Mouse (Mus musculus) erythroblast, embryonic 14.5 days (primary cell): ENCODE measurements around the gene Smpdl3a. TPM values are rescaled to one million over a fixed set of nuclear protein-coding genes. Genes with fewer than 3 reads are reported as not detected.
A peak's percentile ranks its signal among the peaks of the same experiment; 100 is the strongest.

Experiments
- H3K27me3 ChIP-seq: 2 replicates; pipeline ENCODE4 v1.6.1; 2012; ENCODE audit warnings: inconsistent platforms; ENCODE audit not compliant: control insufficient read depth
- H3K36me3 ChIP-seq: 2 replicates; pipeline ENCODE4 v1.6.1; 2012; ENCODE audit warnings: mild to moderate bottlenecking, inconsistent platforms; ENCODE audit not compliant: control insufficient read depth
- H3K4me1 ChIP-seq: 2 replicates; pipeline ENCODE4 v1.6.1; 2012; ENCODE audit warnings: inconsistent platforms; ENCODE audit not compliant: control insufficient read depth
- H3K4me3 ChIP-seq: replicated peaks from 2 replicates; pipeline ENCODE3; 2012; ENCODE audit warnings: moderate library complexity, mild to moderate bottlenecking, inconsistent platforms
- H3K9me3 ChIP-seq: 2 replicates; pipeline ENCODE4 v1.6.1; 2012; ENCODE audit warnings: low read length, inconsistent platforms, mixed read lengths; ENCODE audit not compliant: control insufficient read depth
- GATA1 ChIP-seq: IDR thresholded peaks from 2 replicates; pipeline ENCODE4 v1.6.1; 2012; ENCODE audit warnings: low read length, inconsistent platforms, mixed read lengths
- TAL1 ChIP-seq: IDR thresholded peaks from 3 replicates; pipeline ENCODE4 v1.6.1; 2012; ENCODE audit warnings: low read length, inconsistent platforms, mixed read lengths
- polyA plus RNA-seq: library from polyadenylated mRNA; stranded (reverse); fragments of >175 nt; gene quantifications from 2 replicates; pipeline ENCODE4 v1.2.3, GENCODE M21; 2012

The Smpdl3a gene
- polyA plus RNA-seq: 0.55 and 0.86 TPM in 2 replicates

DNA sequence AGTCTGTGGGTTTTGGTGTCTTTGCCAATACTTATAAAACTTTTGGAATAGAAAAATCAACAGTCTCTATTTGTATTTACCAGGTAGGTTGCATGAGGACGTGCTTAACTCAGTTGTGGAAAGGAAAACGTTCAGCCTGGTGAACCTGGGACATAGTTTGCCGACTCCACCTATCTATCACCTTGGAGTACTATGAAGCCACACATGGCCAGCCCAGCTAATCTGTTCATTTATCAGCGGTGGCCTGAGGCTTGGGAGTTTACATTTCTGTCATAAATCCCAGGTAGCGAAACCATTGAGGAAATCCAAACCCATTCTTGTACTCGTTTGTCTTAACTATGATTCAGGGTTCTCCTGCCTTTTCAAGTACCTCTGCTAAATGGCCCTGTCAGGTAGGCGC is at the start of gene Smpdl3a:
TSS of gene Smpdl3a (plus strand) at position 318 of the 400 bp plus-strand sequence.
- no peak for TF ChIP-seq TAL1
- no peak for TF ChIP-seq GATA1
- H3K4me3 ChIP-seq: peak within 1 kb of the TSS; percentile 84

DNA sequence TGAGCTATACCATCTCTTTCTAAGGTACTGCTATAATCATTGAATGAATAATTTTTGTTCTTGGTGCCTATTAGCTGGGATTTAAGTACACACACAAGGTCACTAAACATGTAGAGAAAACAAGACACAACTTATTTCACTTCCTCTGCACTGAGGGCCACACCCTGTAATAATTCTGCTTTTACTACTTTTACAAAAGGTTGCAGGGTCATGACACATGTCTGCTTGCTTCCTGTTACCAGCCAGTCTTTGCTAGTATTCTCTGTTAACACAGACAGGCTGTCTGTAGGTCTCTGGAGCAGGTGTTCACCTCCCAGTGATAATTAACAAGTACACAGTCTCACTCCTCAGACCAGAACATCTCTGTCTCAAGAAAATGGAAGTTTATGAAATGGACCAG is 48.7 kb upstream of the Smpdl3a start:
- H3K27me3 ChIP-seq: no peaks in the 10 kb centered on the region
- no peaks in the 10 kb centered on the region for H3K9me3 ChIP-seq
- H3K4me1 ChIP-seq: no peaks in the 10 kb centered on the region
- no peaks in the 10 kb centered on the region for H3K36me3 ChIP-seq
- no peak for TF ChIP-seq GATA1
- no peak overlapping the region for H3K4me3 ChIP-seq

More for the DNA sequence above, at the start of gene Smpdl3a:
- Histone ChIP-seq H3K9me3 (no peaks in the 10 kb centered on the region), H3K4me1 (peaks cover 25% of the 10 kb centered on the region), H3K36me3 (no peaks in the 10 kb centered on the region), H3K27me3 (no peaks in the 10 kb centered on the region)

DNA sequence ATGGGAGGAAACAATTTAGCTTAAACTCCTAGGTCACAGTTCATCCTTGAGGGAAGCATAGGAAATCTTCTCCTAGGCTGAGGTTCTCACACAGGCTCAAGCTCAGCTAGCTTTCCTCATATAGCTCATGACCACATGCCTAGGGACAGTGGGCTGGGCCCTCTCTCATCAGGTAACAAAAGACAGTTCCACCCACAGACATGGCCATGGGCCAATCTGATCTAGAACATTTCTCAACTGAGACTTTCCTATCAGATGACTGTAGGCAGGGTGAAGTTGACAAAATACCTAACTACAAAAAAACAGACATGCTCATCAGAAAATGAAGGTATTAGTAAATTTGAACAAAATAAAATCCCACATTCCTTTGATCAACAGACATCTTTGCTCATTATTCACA is 47.0 kb upstream of the Smpdl3a start:
- TF ChIP-seq TAL1: no peak
- TF ChIP-seq GATA1: no peak
- no peaks in the 10 kb centered on the region for H3K36me3 ChIP-seq
- H3K4me1 ChIP-seq: no peaks in the 10 kb centered on the region
- no peaks in the 10 kb centered on the region for H3K27me3 ChIP-seq
- no peak overlapping the region for H3K4me3 ChIP-seq
- no peaks in the 10 kb centered on the region for H3K9me3 ChIP-seq

DNA sequence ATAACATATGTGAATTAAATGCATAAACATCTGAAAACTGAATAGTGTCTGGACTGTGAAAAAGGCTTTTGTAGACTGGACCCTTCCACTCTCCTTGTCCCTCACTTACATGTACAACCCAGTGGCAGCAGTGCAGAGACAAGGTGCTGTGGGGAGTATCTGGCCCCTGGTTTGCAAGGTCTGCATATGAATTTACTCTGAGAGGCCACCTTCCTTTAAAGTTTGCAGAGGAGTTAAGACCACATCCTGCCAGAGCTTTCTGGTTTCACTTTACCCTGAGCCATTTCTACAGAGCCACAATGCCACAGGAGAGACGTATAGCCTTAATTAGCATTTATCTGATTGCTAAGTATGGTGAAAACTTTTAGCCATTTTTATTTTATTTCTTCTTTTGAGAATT is 40.8 kb upstream of the Smpdl3a start:
- Histone ChIP-seq H3K27me3 (no peaks in the 10 kb centered on the region), H3K4me1 (no peaks in the 10 kb centered on the region), H3K4me3 (no peak overlapping the region), H3K9me3 (no peaks in the 10 kb centered on the region), H3K36me3 (no peaks in the 10 kb centered on the region)
- TF ChIP-seq GATA1 (no peak), TAL1 (no peak)

DNA sequence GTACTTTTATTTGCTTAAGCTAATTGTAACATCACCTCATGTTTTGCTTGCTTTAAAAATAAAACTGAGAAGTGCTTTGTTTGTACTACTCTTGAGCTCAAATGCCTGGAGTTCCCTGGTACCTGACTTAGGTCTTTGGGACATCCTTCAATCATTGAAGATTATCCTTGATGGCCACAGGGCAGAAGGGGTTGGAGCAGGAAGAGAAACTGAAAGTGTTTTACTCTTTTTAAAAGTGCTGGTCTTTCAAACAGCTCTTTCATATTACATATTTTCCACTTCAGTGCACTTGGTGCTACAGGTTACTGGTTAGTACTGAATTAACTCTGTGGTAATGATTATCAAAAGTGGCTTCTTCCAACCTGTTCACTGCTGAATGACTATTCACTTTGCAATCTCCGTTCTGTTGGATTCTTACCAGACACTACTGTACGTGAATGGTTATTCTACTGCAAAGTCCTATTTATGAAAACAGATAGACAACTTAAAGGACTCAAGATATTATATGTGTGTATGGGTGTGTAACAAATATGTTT is 38.9 kb upstream of the Smpdl3a start:
- Histone ChIP-seq H3K4me3 (no peak overlapping the region), H3K27me3 (no peaks in the 10 kb centered on the region), H3K4me1 (no peaks in the 10 kb centered on the region), H3K36me3 (no peaks in the 10 kb centered on the region), H3K9me3 (no peaks in the 10 kb centered on the region)
- TF ChIP-seq GATA1: no peak
- TF ChIP-seq TAL1: no peak

DNA sequence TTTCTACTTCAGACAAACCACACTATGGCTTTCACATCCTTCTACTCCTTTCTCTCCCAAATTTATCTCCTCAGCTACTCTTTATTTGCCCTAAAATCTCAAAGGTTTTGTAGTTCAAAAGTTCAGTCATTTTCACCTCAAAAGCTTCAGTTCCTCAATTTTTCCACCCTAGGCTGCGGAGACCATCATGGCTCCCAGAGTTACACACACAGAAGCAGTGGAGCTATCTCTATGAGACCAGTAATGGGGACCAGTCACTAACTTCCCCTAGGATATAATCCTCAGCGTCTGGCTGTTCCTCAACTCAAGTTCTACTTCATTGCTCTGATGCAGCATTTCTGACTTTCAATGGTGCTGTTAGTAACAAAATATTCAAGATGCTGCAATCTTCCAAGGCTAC is 35.1 kb upstream of the Smpdl3a start:
- Histone ChIP-seq H3K9me3 (no peaks in the 10 kb centered on the region), H3K36me3 (no peaks in the 10 kb centered on the region), H3K27me3 (no peaks in the 10 kb centered on the region), H3K4me3 (no peak overlapping the region), H3K4me1 (no peaks in the 10 kb centered on the region)
- TF ChIP-seq TAL1 (no peak), GATA1 (no peak)

DNA sequence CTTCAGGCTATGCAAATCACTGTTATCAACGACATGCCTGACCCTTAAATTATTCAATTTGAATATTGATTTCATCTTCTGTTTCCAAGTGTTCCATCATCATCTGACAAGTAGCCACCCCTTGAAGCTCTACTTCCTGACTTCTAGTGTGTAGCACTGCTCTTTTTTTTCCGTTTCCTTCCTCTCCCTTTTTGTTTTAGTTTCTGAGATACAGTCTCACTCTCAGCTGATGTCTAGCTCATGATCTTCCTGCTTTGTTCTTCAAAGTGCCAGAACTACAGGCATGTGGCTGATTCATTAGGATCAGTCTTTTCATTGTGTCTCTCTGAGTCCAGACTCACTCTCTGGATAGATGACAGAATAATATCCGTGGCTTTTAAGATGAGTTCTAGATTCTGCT is 33.4 kb upstream of the Smpdl3a start:
- Histone ChIP-seq H3K27me3 (no peaks in the 10 kb centered on the region), H3K4me1 (no peaks in the 10 kb centered on the region), H3K4me3 (no peak overlapping the region), H3K9me3 (no peaks in the 10 kb centered on the region), H3K36me3 (no peaks in the 10 kb centered on the region)
- no peak for TF ChIP-seq GATA1

DNA sequence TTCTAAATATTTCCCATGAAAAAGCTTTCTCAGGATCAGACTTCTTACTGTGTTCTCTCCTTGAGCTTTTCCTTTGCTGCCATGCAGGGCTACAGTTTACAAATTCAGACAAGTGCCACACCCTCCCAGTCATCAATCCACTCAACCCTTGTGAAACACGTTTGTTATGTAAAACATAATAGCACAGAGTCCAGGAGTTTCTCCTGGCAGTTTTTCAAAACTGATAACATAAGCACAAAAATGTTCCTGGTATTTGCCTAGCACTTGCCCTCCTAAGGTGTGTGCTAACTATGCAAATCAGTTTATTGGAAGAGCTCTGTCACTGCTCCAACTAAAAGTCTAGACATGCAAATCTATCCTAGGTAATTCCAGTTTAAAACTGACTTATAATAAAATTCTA is 31.1 kb upstream of the Smpdl3a start:
- Histone ChIP-seq H3K27me3 (no peaks in the 10 kb centered on the region), H3K4me3 (no peak overlapping the region), H3K4me1 (no peaks in the 10 kb centered on the region), H3K9me3 (no peaks in the 10 kb centered on the region), H3K36me3 (no peaks in the 10 kb centered on the region)
- TF ChIP-seq GATA1 (no peak), TAL1 (no peak)

DNA sequence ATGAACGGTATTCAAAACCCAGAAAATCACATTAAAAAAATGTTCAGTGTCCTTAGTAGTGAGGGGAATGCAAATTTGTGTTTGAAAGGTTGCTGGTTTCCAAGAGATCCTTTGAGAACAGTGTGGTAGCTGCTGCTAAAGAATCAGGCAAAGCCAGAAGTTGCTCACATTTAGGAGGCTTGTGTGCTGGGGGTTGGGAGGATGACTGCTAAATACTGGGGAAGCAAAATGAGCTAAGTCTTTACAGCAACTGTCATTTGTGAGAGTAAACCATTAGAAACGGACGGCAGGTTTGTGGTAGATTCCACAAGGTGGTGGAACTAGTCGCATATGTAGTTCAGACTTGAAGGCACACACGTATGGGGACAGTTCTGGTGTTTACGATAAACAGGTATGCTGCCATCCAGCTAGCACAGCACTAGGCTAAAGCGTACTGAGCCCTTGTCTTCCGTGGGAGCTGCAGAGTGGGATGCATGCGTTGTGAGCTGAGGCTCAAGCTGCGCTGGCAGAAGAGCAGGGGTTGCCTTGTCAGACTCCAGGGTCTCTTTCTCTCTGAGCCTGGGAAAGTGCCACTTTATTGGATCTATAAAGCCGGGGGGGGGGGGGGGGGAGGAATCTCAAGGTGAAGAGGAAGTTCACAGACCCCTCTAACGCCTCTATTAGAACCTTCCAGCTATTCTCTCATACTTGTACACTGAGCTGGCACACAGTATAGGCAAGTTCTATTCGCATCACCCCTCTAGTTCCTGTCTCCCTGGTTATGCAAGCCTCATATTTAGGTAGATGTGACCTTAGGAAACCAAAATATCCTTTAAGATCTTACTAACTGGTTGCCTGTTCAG is 10.6 kb upstream of the Smpdl3a start:
- no peak overlapping the region for H3K4me3 ChIP-seq
- peaks cover 30% of the 10 kb centered on the region for H3K27me3 ChIP-seq
- TF ChIP-seq GATA1: no peak
- TF ChIP-seq TAL1: no peak
- H3K36me3 ChIP-seq: no peaks in the 10 kb centered on the region
- no peaks in the 10 kb centered on the region for H3K9me3 ChIP-seq
- H3K4me1 ChIP-seq: no peaks in the 10 kb centered on the region
